Mouse (Mus musculus) bone marrow macrophage, adult 2 months (primary cell): ENCODE results near the gene Kdm5a.

Experiments
- CTCF ChIP-seq: IDR thresholded peaks from 2 replicates; pipeline ENCODE4 v1.5.1; 2012; ENCODE audit warnings: low read depth, mild to moderate bottlenecking, low read length, moderate library complexity
- POLR2A ChIP-seq: IDR thresholded peaks from 2 replicates; pipeline ENCODE4 v1.6.1; 2012; ENCODE audit warnings: mild to moderate bottlenecking, low read depth, low read length, borderline replicate concordance

DNA sequence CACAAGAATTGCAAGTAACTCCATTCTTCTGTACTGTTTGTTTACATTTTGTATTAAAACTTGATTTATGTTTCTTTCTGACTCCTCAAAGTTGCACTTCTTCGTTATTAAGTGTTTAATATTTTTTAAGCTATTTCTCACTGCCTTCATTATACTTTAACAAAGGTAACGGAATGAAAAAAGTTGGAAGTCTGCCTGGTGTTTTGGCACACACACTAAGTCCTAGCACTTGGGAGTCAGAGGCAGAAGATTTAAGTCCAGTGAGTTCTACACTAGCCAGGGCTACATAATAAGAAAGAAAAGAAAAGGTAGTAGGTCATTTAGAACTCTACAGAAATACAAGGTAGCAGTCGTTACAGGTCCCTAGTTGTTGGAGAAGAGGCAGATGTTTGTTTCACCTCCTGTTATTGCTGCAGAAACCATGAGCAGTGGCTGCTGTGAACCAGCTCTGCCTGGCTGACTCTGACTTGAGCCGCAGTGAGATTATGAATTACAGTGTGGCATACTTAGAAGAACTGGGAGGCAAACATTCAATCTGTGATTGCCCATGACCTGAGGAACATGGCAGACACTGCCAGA lies 78.3 kb downstream of the Kdm5a start:
- no peak for TF ChIP-seq POLR2A
- no peak for TF ChIP-seq CTCF
